ENCODE assay signal across 8 mouse cellular contexts in genomic region chr11:68502902-68503629, GRCm38 (mm10). TPM values are rescaled to one million over a fixed set of nuclear protein-coding genes. Genes with fewer than 3 reads are reported as not detected.
A peak's percentile ranks its signal among the peaks of the same experiment; 100 is the strongest.
DNase-seq lines count a peak whose midpoint lies in the region; ATAC-seq and TF ChIP-seq lines count a peak whose summit lies in the region.

Gene Pik3r6, plus strand, starts transcription at chr11:68503019.

- no peaks in the 10 kb centered on the region for H3K9me3 ChIP-seq in hindbrain, embryonic 13.5 days
- H3K9me3 ChIP-seq in hindbrain, embryonic 11.5 days (ENCODE audit: control insufficient read depth, low read length), result no peaks in the 10 kb centered on the region
- H3K9me3 ChIP-seq in heart, postnatal 0 days (replicated peaks; ENCODE audit: control insufficient read depth, low read length), result no peaks in the 10 kb centered on the region
- no peaks in the 10 kb centered on the region for H3K9me3 ChIP-seq in liver, embryonic 11.5 days (ENCODE audit: control insufficient read depth, low read length)

- H3K4me3 ChIP-seq in hindbrain, embryonic 13.5 days, result no peak within 1 kb of the TSS; the same call in 1 of the 2 replicates
- no peak within 1 kb of the TSS for H3K4me3 ChIP-seq in hindbrain, embryonic 11.5 days (ENCODE audit: low read depth, low read length)
- peak within 1 kb of the TSS; percentile 33 for H3K4me3 ChIP-seq in heart, postnatal 0 days (ENCODE audit: low read depth, low read length)
- 0 out of 2 replicates have a peak within 1 kb of the TSS, but pooled peaks have one; percentile 11 for H3K4me3 ChIP-seq in liver, embryonic 11.5 days (ENCODE audit: low read depth, low read length)
- peak within 1 kb of the TSS; percentile 21; the same call in 1 of the 2 replicates for H3K4me3 ChIP-seq in olfactory bulb, adult 2 months (ENCODE audit: insufficient read depth, low read depth, low read length)

- no peak within 1 kb of the TSS for H3K27ac ChIP-seq in hindbrain, embryonic 13.5 days
- H3K27ac ChIP-seq in hindbrain, embryonic 11.5 days (ENCODE audit: low read depth, low read length), result no peak within 1 kb of the TSS
- peak within 1 kb of the TSS; percentile 12; the same call in 1 of the 2 replicates for H3K27ac ChIP-seq in heart, postnatal 0 days (ENCODE audit: low read depth)
- no peak within 1 kb of the TSS for H3K27ac ChIP-seq in liver, embryonic 11.5 days (ENCODE audit: low read depth, low read length)
- no peak within 1 kb of the TSS for H3K27ac ChIP-seq in olfactory bulb, adult 2 months (ENCODE audit: insufficient read depth, low read depth, low read length)

- DNase-seq in hindbrain, embryonic 11.5 days (ENCODE audit: low spot score), result no peak
- DNase-seq in heart, postnatal 0 days (ENCODE audit: low spot score), result peak; percentile 34
- no peak for DNase-seq in liver, embryonic 11.5 days (ENCODE audit: low spot score)
- no peak for DNase-seq in cerebellum, adult 8-10 months
- no peak for DNase-seq in embryo, embryonic 9.5 days (ENCODE audit: extremely low spot score)
- DNase-seq in right cerebral cortex, postnatal 4 days, result no peak

- H3K27me3 ChIP-seq in hindbrain, embryonic 13.5 days, result no peaks in the 10 kb centered on the region
- H3K27me3 ChIP-seq in hindbrain, embryonic 11.5 days (ENCODE audit: control insufficient read depth, insufficient read depth, low read length), result no peaks in the 10 kb centered on the region
- no peaks in the 10 kb centered on the region for H3K27me3 ChIP-seq in heart, postnatal 0 days (ENCODE audit: control insufficient read depth, insufficient read depth, low read length)
- peaks cover 21% of the 10 kb centered on the region for H3K27me3 ChIP-seq in liver, embryonic 11.5 days (replicated peaks; ENCODE audit: control insufficient read depth, insufficient read depth, low read length)

- 84% methylated on average over 8 of the region's 8 CpGs for WGBS in hindbrain, embryonic 13.5 days
- WGBS in hindbrain, embryonic 11.5 days, result 86% methylated on average over 8 of the region's 8 CpGs
- WGBS in heart, postnatal 0 days, result 82% methylated on average over 8 of the region's 8 CpGs
- WGBS in liver, embryonic 11.5 days, result 70% methylated on average over 8 of the region's 8 CpGs
- 90% methylated on average over 8 of the region's 8 CpGs for WGBS in olfactory bulb, adult 2 months

- TF ChIP-seq EP300 in heart, postnatal 0 days (IDR thresholded peaks at IDR 0.05; ENCODE audit: low read depth), result no peak

- H3K4me1 ChIP-seq in hindbrain, embryonic 13.5 days (replicated peaks), result peaks cover 6% of the 10 kb centered on the region; the same call in 1 of the 2 replicates
- H3K4me1 ChIP-seq in hindbrain, embryonic 11.5 days (replicated peaks; ENCODE audit: control insufficient read depth, insufficient read depth, low read length), result no peaks in the 10 kb centered on the region
- peaks cover 9% of the 10 kb centered on the region for H3K4me1 ChIP-seq in heart, postnatal 0 days (ENCODE audit: control insufficient read depth, insufficient read depth)
- peaks cover 3% of the 10 kb centered on the region for H3K4me1 ChIP-seq in liver, embryonic 11.5 days (replicated peaks; ENCODE audit: control insufficient read depth, insufficient read depth, low read length)
- peaks cover 7% of the 10 kb centered on the region; the same call in 1 of the 2 replicates for H3K4me1 ChIP-seq in olfactory bulb, adult 2 months (ENCODE audit: control insufficient read depth, insufficient read depth, low read length)

- ATAC-seq in hindbrain, embryonic 13.5 days (ENCODE audit: low FRiP score), result no peak
- no peak for ATAC-seq in hindbrain, embryonic 11.5 days (ENCODE audit: low FRiP score)
- ATAC-seq in heart, postnatal 0 days (ENCODE audit: insufficient read depth, low read depth), result peak; percentile 35
- peak; percentile 41; the same call in 1 of the 2 replicates for ATAC-seq in liver, embryonic 11.5 days (replicated peaks; ENCODE audit: low FRiP score)

- 0 out of 2 replicates have a peak within 1 kb of the TSS, but pooled peaks have one; percentile 11 for H3K4me2 ChIP-seq in hindbrain, embryonic 13.5 days
- no peak within 1 kb of the TSS for H3K4me2 ChIP-seq in hindbrain, embryonic 11.5 days (replicated peaks; ENCODE audit: low read depth, low read length)
- peak within 1 kb of the TSS; percentile 49 for H3K4me2 ChIP-seq in heart, postnatal 0 days (ENCODE audit: low read depth, low read length)
- peak within 1 kb of the TSS; percentile 44 for H3K4me2 ChIP-seq in liver, embryonic 11.5 days

- no peak for TF ChIP-seq POLR2A in olfactory bulb, adult 2 months (IDR thresholded peaks at IDR 0.05; ENCODE audit: insufficient read depth, low read depth, low read length)

- H3K9ac ChIP-seq in hindbrain, embryonic 13.5 days, result no peak within 1 kb of the TSS
- H3K9ac ChIP-seq in hindbrain, embryonic 11.5 days (ENCODE audit: low read depth, low read length), result no peak within 1 kb of the TSS
- no peak within 1 kb of the TSS for H3K9ac ChIP-seq in heart, postnatal 0 days (replicated peaks; ENCODE audit: low read depth, low read length)
- no peak within 1 kb of the TSS for H3K9ac ChIP-seq in liver, embryonic 11.5 days (ENCODE audit: low read depth, low read length)

- TF ChIP-seq CTCF in heart, postnatal 0 days (IDR thresholded peaks at IDR 0.05; ENCODE audit: low read depth), result no peak
- no peak for TF ChIP-seq CTCF in olfactory bulb, adult 2 months (IDR thresholded peaks at IDR 0.05; ENCODE audit: insufficient read depth, low read depth, low read length)

- no peaks in the 10 kb centered on the region for H3K36me3 ChIP-seq in hindbrain, embryonic 13.5 days
- H3K36me3 ChIP-seq in hindbrain, embryonic 11.5 days (ENCODE audit: control insufficient read depth, insufficient read depth, low read length), result no peaks in the 10 kb centered on the region
- H3K36me3 ChIP-seq in heart, postnatal 0 days (replicated peaks; ENCODE audit: control insufficient read depth, insufficient read depth, low read length), result no peaks in the 10 kb centered on the region
- no peaks in the 10 kb centered on the region for H3K36me3 ChIP-seq in liver, embryonic 11.5 days (ENCODE audit: control insufficient read depth, insufficient read depth, low read length)

RNA-seq across cellular contexts. Expression of gene Pik3r6, which starts in this region (rescaled TPM):
- 1.6 and 2.7 TPM in 2 replicates for polyA plus RNA-seq in hindbrain, embryonic 13.5 days (2015; fragmentation: Nextera tagmentation; extraction: Ambion mirVana)
- polyA plus RNA-seq in hindbrain, embryonic 11.5 days (2014; fragmentation: Nextera tagmentation; extraction: Ambion mirVana), result 1.2 TPM in 2 replicates
- 5.4 and 8.8 TPM in 2 replicates for total RNA-seq in heart, postnatal 0 days (2014; rRNA removed; ENCODE audit: low replicate concordance)
- 4.7 and 5.0 TPM in 2 replicates for polyA plus RNA-seq in heart, postnatal 0 days (2015; fragmentation: Nextera tagmentation; extraction: Ambion mirVana)
- 1.8 and 1.9 TPM in 2 replicates for polyA plus RNA-seq in liver, embryonic 11.5 days (2014; fragmentation: Nextera tagmentation; extraction: Ambion mirVana)
- not detected in 2 replicates for polyA plus RNA-seq in olfactory bulb, adult 2 months (2012; ENCODE audit: insufficient read depth, insufficient read length, low replicate concordance, missing spikeins)

Comparison
In these comparisons a context has a peak if more than half of its experiments do, and no peak if none do; other contexts are left out.
1. ATAC-seq: peak in heart, postnatal 0 days (single experiment) and liver, embryonic 11.5 days (single experiment); none in hindbrain, embryonic 13.5 days (single experiment) and hindbrain, embryonic 11.5 days (single experiment).
2. H3K4me3 ChIP-seq: peak in heart, postnatal 0 days (single experiment), liver, embryonic 11.5 days (single experiment) and olfactory bulb, adult 2 months (single experiment); none in hindbrain, embryonic 13.5 days (single experiment) and hindbrain, embryonic 11.5 days (single experiment).